Mouse (Mus musculus) small intestine, adult 2 months (tissue): Measurements from ENCODE around the gene Morc2a.
"Not testable (repeated sequence)": the region's sequence is repeated elsewhere in the genome, so short reads cannot be mapped to it uniquely, and the experiment has no call there.

Experiments used
- CTCF ChIP-seq: fragments of 200-500 bp; IDR thresholded peaks from 2 replicates; pipeline ENCODE4 v1.5.1; 2012; ENCODE audit warnings: low read depth, mild to moderate bottlenecking, control low read depth, inconsistent platforms, low read length, moderate library complexity, mixed read lengths; ENCODE audit not compliant: insufficient replicate concordance, insufficient read length; ENCODE audit errors: extremely low read depth
- POLR2A ChIP-seq: fragments of 200-500 bp; IDR thresholded peaks from 2 replicates; pipeline ENCODE4 v1.6.1; 2012; ENCODE audit warnings: low read depth, mild to moderate bottlenecking, control low read depth, inconsistent platforms, low read length, moderate library complexity

DNA sequence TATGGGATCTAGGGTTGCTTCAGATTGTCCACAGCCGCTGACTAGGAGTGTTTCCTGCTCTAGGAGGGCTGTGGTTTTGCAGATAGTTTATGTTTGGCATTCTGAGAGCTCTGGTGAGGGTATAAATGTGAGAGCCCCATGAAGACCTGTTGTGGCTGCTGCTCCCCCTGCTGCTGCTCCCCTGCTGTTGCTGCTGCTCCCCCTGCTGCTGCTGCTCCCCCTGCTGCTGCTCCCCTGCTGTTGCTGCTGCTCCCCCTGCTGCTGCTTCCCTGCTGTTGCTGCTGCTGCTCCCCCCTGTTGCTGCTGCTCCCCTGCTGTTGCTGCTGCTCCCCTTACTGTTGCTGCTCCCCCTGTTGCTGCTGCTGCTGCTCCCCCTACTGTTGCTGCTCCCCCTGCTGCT, 47.0 kb upstream of the Morc2a start:
- TF ChIP-seq CTCF, POLR2A: not testable (repeated sequence)
